Mouse (Mus musculus) kidney, embryonic 15.5 days (tissue): ENCODE results near the gene Zbtb2. TPM values are rescaled to one million over a fixed set of nuclear protein-coding genes. Genes with fewer than 3 reads are reported as not detected.

Experiments
- ATAC-seq: fragments of 200-750 bp; cut with Nextera tagmentation; replicated peaks from 2 replicates; pipeline ENCODE4 v1.8.0; 2017; ENCODE audit warnings: moderate TSS enrichment; ENCODE audit not compliant: low FRiP score
- H3K27ac ChIP-seq: fragments of 300-500 bp; sonication (generic); 2 replicates; pipeline ENCODE4 v1.5.1; 2015; ENCODE audit warnings: mild to moderate bottlenecking, inconsistent platforms
- H3K27me3 ChIP-seq: fragments of 300-500 bp; sonication (generic); 2 replicates; pipeline ENCODE4 v1.6.1; 2015; ENCODE audit warnings: inconsistent platforms
- H3K36me3 ChIP-seq: fragments of 300-500 bp; sonication (generic); 2 replicates; pipeline ENCODE4 v1.6.1; 2015; ENCODE audit warnings: inconsistent platforms
- H3K4me1 ChIP-seq: fragments of 300-500 bp; sonication (generic); 2 replicates; pipeline ENCODE4 v1.6.1; 2015; ENCODE audit warnings: inconsistent platforms
- H3K4me2 ChIP-seq: fragments of 300-500 bp; sonication (generic); 2 replicates; pipeline ENCODE4 v1.6.1; 2015; ENCODE audit warnings: moderate library complexity, mild to moderate bottlenecking, inconsistent platforms
- H3K4me3 ChIP-seq: fragments of 300-500 bp; sonication (generic); replicated peaks from 2 replicates; pipeline ENCODE4 v1.5.1; 2015; ENCODE audit warnings: mild to moderate bottlenecking, inconsistent platforms
- H3K9ac ChIP-seq: fragments of 300-500 bp; sonication (generic); 2 replicates; pipeline ENCODE4 v1.6.1; 2015; ENCODE audit warnings: mild to moderate bottlenecking, inconsistent platforms
- H3K9me3 ChIP-seq: fragments of 300-500 bp; sonication (generic); replicated peaks from 2 replicates; pipeline ENCODE4 v1.6.1; 2016; ENCODE audit warnings: inconsistent platforms
- WGBS: fragments of 180-500 bp; shearing (Covaris S2); methylation state at CpG from one replicate; pipeline ENCODE4 v1.1.7; 2015; ENCODE audit warnings: mixed read lengths; 5-methylcytosine and 5-hydroxymethylcytosine counted together
- polyA plus RNA-seq: library from polyadenylated mRNA; unstranded; fragments of >200 nt; fragmentation: Nextera tagmentation; extraction: Ambion mirVana; gene quantifications from 2 replicates; pipeline ENCODE4 v1.2.1, GENCODE M21; 2015

The Zbtb2 gene
- polyA plus RNA-seq, 1 experiment from 2014 or later, result 17.8 TPM

DNA sequence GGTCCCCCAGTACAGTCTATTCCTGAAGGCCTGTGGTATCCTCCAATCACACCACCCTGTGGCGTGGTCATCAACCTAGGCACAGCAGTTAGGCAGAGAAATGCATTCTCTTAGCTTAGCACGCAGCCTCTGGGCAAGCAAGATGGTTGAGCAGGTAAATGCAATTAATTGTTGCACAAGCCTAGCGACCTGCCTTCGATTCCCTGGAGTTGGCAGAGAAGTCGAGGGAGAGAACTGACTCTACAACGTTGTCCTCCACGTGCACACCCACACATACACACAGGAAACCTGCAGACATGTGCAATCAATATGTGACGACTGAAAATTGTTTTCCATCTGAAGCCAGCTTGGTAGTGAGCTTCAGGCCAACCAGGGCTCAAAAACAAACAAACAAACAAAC is 64.0 kb downstream of the Zbtb2 start:
- no peak overlapping the region for H3K4me2 ChIP-seq
- 75% methylated on average over 8 of the region's 8 CpGs for WGBS
- no peak overlapping the region for H3K4me3 ChIP-seq
- H3K4me1 ChIP-seq, result peaks cover 14% of the 10 kb centered on the region; the same call in 1 of the 2 replicates
- H3K9ac ChIP-seq, result no peak overlapping the region
- no peak overlapping the region for H3K27ac ChIP-seq
- no peak for ATAC-seq
- H3K9me3 ChIP-seq, result no peaks in the 10 kb centered on the region
- peaks cover 11% of the 10 kb centered on the region; the same call in 1 of the 2 replicates for H3K36me3 ChIP-seq
- H3K27me3 ChIP-seq, result no peaks in the 10 kb centered on the region

Other genes with a start within 250 kb of the Zbtb2 start
- 78.0 and 94.1 TPM in 2 replicates for gene Akap12, start 121.7 kb downstream of the Zbtb2 start, polyA plus RNA-seq
- gene Rmnd1, start 44.3 kb upstream of the Zbtb2 start, polyA plus RNA-seq, result 56.9 and 59.8 TPM in 2 replicates
- gene Armt1, start 44.4 kb upstream of the Zbtb2 start, polyA plus RNA-seq, result 23.3 and 26.1 TPM in 2 replicates
- gene Ccdc170, start 94.4 kb upstream of the Zbtb2 start, polyA plus RNA-seq, result 1.5 and 1.8 TPM in 2 replicates
- 1.9 and 2.2 TPM in 2 replicates for gene Esr1, start 223.5 kb upstream of the Zbtb2 start, polyA plus RNA-seq